Mouse (Mus musculus) erythroblast, embryonic 14.5 days (primary cell): ENCODE results near the gene Dop1b.

Experiments used
- GATA1 ChIP-seq: IDR thresholded peaks from 2 replicates; pipeline ENCODE4 v1.6.1; 2012; ENCODE audit warnings: low read length, inconsistent platforms, mixed read lengths
- TAL1 ChIP-seq: IDR thresholded peaks from 3 replicates; pipeline ENCODE4 v1.6.1; 2012; ENCODE audit warnings: low read length, inconsistent platforms, mixed read lengths

DNA sequence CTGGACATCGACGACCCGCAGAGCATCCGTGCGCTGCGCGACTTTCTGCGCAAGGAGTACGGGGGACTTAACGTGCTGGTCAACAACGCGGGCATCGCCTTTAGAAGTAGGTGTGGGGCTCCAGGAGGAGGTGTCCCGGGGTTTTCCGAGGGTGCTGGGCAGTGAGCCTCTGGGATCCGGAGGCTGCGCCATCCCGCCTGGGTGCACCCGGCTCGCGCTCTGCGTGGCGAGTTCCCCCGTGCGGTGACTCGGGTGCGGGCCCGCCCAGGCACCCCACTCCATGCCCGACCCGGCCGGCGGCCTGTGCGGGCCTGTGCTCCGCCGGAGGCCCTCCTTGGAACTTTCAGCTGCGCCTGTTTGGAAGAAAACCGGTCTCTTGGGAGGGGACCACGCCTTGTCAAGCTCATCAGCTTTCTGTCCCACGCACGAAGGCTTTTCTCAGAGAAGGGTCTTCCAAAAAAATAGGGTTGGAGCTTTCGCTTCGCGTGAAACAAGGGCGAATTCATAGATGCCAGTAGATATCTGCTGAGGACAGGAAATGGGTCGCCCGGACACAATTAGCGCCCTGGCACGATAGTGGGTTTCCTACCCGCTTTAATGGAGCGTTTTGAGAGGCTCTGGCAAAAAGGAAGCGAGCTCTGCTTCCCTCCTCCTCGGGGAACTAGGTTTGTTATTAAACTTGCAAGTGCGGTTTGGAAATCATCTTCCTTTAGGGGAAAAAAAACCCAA, 28.0 kb upstream of the Dop1b start:
- TF ChIP-seq TAL1: no peak
- no peak for TF ChIP-seq GATA1
